Mouse (Mus musculus): ENCODE measurements around the gene Rsph10b. TPM values are rescaled to one million over a fixed set of nuclear protein-coding genes. Genes with fewer than 3 reads are reported as not detected.

Gene Rsph10b
- total RNA-seq, 2 experiments from 2014 or later = 3.8 TPM; not detected in 1

Other genes starting within 250 kb of the Rsph10b start
- 6.1 and 9.6 TPM in 2 replicates for gene Usp42, start 200.8 kb upstream of the Rsph10b start, total RNA-seq (2015; ENCODE audit: low replicate concordance)
- gene Usp42, start 200.8 kb upstream of the Rsph10b start, total RNA-seq (2017; ENCODE audit: low replicate concordance) = 3.6 and 17.0 TPM in 2 replicates
- 338 and 412 TPM in 2 replicates for gene Eif2ak1, start 115.2 kb upstream of the Rsph10b start, total RNA-seq (2015; ENCODE audit: low replicate concordance)
- gene Eif2ak1, start 115.2 kb upstream of the Rsph10b start, total RNA-seq (2017; ENCODE audit: low replicate concordance) = 746 and 827 TPM in 2 replicates
- not detected in 2 replicates for gene Ankrd61, start 35.4 kb upstream of the Rsph10b start, total RNA-seq (2015; ENCODE audit: low replicate concordance)
- 2.9 and 10.7 TPM in 2 replicates for gene Ankrd61, start 35.4 kb upstream of the Rsph10b start, total RNA-seq (2017; ENCODE audit: low replicate concordance)
- gene Aimp2, start 23.2 kb upstream of the Rsph10b start, total RNA-seq (2015; ENCODE audit: low replicate concordance) = 15.7 and 20.4 TPM in 2 replicates
- 14.6 and 25.8 TPM in 2 replicates for gene Aimp2, start 23.2 kb upstream of the Rsph10b start, total RNA-seq (2017; ENCODE audit: low replicate concordance)
- 2.5 and 6.1 TPM in 2 replicates for gene Pms2, start 23.1 kb upstream of the Rsph10b start, total RNA-seq (2015; ENCODE audit: low replicate concordance)
- gene Pms2, start 23.1 kb upstream of the Rsph10b start, total RNA-seq (2017; ENCODE audit: low replicate concordance) = 14.8 and 17.8 TPM in 2 replicates
- not detected in 2 replicates for gene Gm42421, start 4.9 kb upstream of the Rsph10b start, total RNA-seq (2015; ENCODE audit: low replicate concordance)
- gene Gm42421, start 4.9 kb upstream of the Rsph10b start, total RNA-seq (2017; ENCODE audit: low replicate concordance) = 6.0 TPM in 1 of 2 replicates, not detected in the other
- 24.9 and 37.7 TPM in 2 replicates for gene Ccz1, start 81.8 kb downstream of the Rsph10b start, total RNA-seq (2015; ENCODE audit: low replicate concordance)
- gene Ccz1, start 81.8 kb downstream of the Rsph10b start, total RNA-seq (2017; ENCODE audit: low replicate concordance) = 25.3 and 38.5 TPM in 2 replicates
- gene Ocm, start 93.6 kb downstream of the Rsph10b start, total RNA-seq (2015; ENCODE audit: low replicate concordance) = not detected in 2 replicates
- not detected in 2 replicates for gene Ocm, start 93.6 kb downstream of the Rsph10b start, total RNA-seq (2017; ENCODE audit: low replicate concordance)
- gene Lmtk2, start 167.4 kb downstream of the Rsph10b start, total RNA-seq (2015; ENCODE audit: low replicate concordance) = 7.5 and 8.2 TPM in 2 replicates
- 10.3 and 11.6 TPM in 2 replicates for gene Lmtk2, start 167.4 kb downstream of the Rsph10b start, total RNA-seq (2017; ENCODE audit: low replicate concordance)

Measured in erythroblast, adult 5-6 weeks (primary cell).